Mouse (Mus musculus): Measurements from ENCODE around the gene Kl. TPM values are rescaled to one million over a fixed set of nuclear protein-coding genes. Genes with fewer than 3 reads are reported as not detected.

Gene Kl
- under 1 TPM; 0.10 TPM for total RNA-seq (2021)
- long read RNA-seq, experiment 1: 0 reads
- long read RNA-seq, experiment 2, full-length matches to known transcripts: 1 of 1 reads
- long read RNA-seq, experiment 2, partial matches to known transcripts: 0 of 1 reads
- long read RNA-seq, experiment 2, other reads (novel, unspliced or antisense): 0 of 1 reads

GRCm38 (mm10) chr5:150952328-150952668 is at the start of gene Kl:
Gene Kl (plus strand): TSS chr5:150952607.
- no peak for DNase-seq
- intact Hi-C loops (cut with DNase I): no loop called here

GRCm38 (mm10) chr5:150906053-150907040 is 46.1 kb upstream of the Kl start:
- DNase-seq: no peak
- intact Hi-C loops (cut with DNase I): no loop called here

- no peak for DNase-seq
- intact Hi-C loops (cut with DNase I): no loop called here
Observed at GRCm38 (mm10) chr5:150912156-150912555, 40.3 kb upstream of the Kl start.

GRCm38 (mm10) chr5:150912656-150913055 is 39.8 kb upstream of the Kl start:
- DNase-seq: peak in 1 of 2 experiments; percentile 14
- intact Hi-C loops (cut with DNase I): no loop called here

GRCm38 (mm10) chr5:150915080-150916055 is 37.0 kb upstream of the Kl start:
- DNase-seq: no peak
- intact Hi-C loops (cut with DNase I): no loop called here

- intact Hi-C loops (cut with DNase I): no loop called here
- no peak for DNase-seq
Observed at GRCm38 (mm10) chr5:150917131-150917858, 35.1 kb upstream of the Kl start.

- no peak for DNase-seq
- intact Hi-C loops (cut with DNase I): no loop called here
Observed at GRCm38 (mm10) chr5:150918599-150918998, 33.8 kb upstream of the Kl start.

- intact Hi-C loops (cut with DNase I): no loop called here
- no peak for DNase-seq
Observed at GRCm38 (mm10) chr5:150919269-150919668, 33.1 kb upstream of the Kl start.

GRCm38 (mm10) chr5:150919961-150920360 is 32.4 kb upstream of the Kl start:
- intact Hi-C loops (cut with DNase I): no loop called here

GRCm38 (mm10) chr5:150929406-150929805 is 23.0 kb upstream of the Kl start:
- DNase-seq: no peak
- intact Hi-C loops (cut with DNase I): no loop called here

More at GRCm38 (mm10) chr5:150919961-150920360, 32.4 kb upstream of the Kl start:
- DNase-seq: no peak

- no peak for DNase-seq
- intact Hi-C loops (cut with DNase I): no loop called here
Observed at GRCm38 (mm10) chr5:150932596-150932995, 19.8 kb upstream of the Kl start.

- intact Hi-C loops (cut with DNase I): no loop called here
- DNase-seq: no peak
Observed at GRCm38 (mm10) chr5:150936213-150936612, 16.2 kb upstream of the Kl start.

GRCm38 (mm10) chr5:150936807-150937206 is 15.6 kb upstream of the Kl start:
- intact Hi-C loops (cut with DNase I): no loop called here
- no peak for DNase-seq

- intact Hi-C loops (cut with DNase I): no loop called here
- no peak for DNase-seq
Observed at GRCm38 (mm10) chr5:150937501-150937900, 14.9 kb upstream of the Kl start.

- DNase-seq: no peak
- intact Hi-C loops (cut with DNase I): no loop called here
Observed at GRCm38 (mm10) chr5:150945576-150945975, 6.8 kb upstream of the Kl start.

GRCm38 (mm10) chr5:150949131-150949530 is 3.3 kb upstream of the Kl start:
- no peak for DNase-seq
- intact Hi-C loops (cut with DNase I): no loop called here

- intact Hi-C loops (cut with DNase I): no loop called here
- no peak for DNase-seq
Observed at GRCm38 (mm10) chr5:150951325-150951724, 1.1 kb upstream of the Kl start.

- intact Hi-C loops (cut with DNase I): no loop called here
- peak; percentile 18 to 25 for DNase-seq
Observed at GRCm38 (mm10) chr5:150952669-150953521, 488 bp downstream of the Kl start.

- DNase-seq: no peak
Observed at GRCm38 (mm10) chr5:150954791-150955190, 2.4 kb downstream of the Kl start.

More at GRCm38 (mm10) chr5:150954791-150955190, 2.4 kb downstream of the Kl start:
- intact Hi-C loops (cut with DNase I): no loop called here
